Mouse (Mus musculus) left cerebral cortex, adult 11 months (tissue): ENCODE data around the gene Tmem189.

Experiments used
- DNase-seq: peaks from one replicate; pipeline ENCODE4 v3.0.0; 2022; ENCODE audit warnings: low spot score

Gene Tmem189

DNA sequence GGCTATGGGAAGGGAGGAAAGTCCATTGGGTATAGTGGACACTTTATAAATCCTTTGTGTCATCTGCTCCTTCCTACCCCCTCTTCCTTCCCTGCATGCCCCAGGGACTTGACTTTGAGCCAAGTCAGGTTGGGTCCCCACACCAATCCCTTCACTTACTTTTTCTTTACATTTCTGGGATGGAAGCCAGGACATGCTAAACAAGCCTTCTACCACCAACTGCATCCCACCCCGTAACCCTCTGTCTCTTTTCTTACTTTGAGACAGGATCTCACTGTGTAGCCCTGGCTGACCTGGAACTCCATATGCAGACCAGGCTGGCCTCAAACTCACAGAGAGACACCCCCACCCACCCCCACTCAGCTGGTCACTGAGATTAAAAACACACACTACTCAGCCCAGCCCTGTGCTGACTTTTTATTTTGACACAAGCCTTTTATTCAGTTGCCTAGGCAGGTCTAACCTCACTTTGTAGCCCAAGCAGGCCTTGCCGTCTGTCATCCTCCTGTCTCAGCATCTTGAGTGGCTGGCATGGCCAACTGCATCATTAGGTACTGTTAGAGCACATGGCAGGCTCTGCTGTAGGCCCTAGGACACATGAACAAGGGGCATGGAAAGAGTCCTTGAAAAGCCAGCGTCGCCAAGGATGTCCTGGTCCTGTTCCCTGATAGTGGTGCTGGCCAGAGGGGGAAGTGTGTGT is 95.9 kb downstream of the Tmem189 start:
- DNase-seq: no peak
